In genomic region chr19:59346325-59346724, GRCm38 (mm10) we compare ENCODE assay signal across 8 mouse cellular contexts. TPM values are rescaled to one million over a fixed set of nuclear protein-coding genes. Genes with fewer than 3 reads are reported as not detected.
A peak's percentile ranks its signal among the peaks of the same experiment; 100 is the strongest.
DNase-seq lines count a peak whose midpoint lies in the region; ATAC-seq and TF ChIP-seq lines count a peak whose summit lies in the region.

No protein-coding gene starts in this region.

- DNase-seq in lung, adult 2 months: no peak
- DNase-seq in lung, postnatal 36 days: no peak
- DNase-seq in right cerebral cortex, postnatal 14 days: no peak
- DNase-seq in c-Kit-positive CD71-positive TER-119-positive erythroid progenitor cells, embryonic 14.5 days (ENCODE audit: low spot score): no peak
- no peak for DNase-seq in spleen, postnatal 36 days (ENCODE audit: low spot score in 2 of 2)

- peak overlapping the region; percentile 91 for H3K4me3 ChIP-seq in lung, adult 2 months (replicated peaks; ENCODE audit: extremely low read depth, low read depth, low read length)
- H3K4me3 ChIP-seq in embryonic facial prominence, embryonic 13.5 days: peak overlapping the region; percentile 93
- peak overlapping the region; percentile 97 for H3K4me3 ChIP-seq in intestine, embryonic 15.5 days (replicated peaks)
- H3K4me3 ChIP-seq in neural tube, embryonic 13.5 days: peak overlapping the region; percentile 79

- H3K27ac ChIP-seq in embryonic facial prominence, embryonic 13.5 days: peak overlapping the region; percentile 89
- peak overlapping the region; percentile 80 for H3K27ac ChIP-seq in intestine, embryonic 15.5 days
- peak overlapping the region; percentile 96 for H3K27ac ChIP-seq in neural tube, embryonic 13.5 days (replicated peaks)

- TF ChIP-seq POLR2A in lung, adult 2 months (IDR thresholded peaks at IDR 0.05; ENCODE audit: borderline replicate concordance, extremely low read depth, low read depth, low read length): no peak

- H3K4me2 ChIP-seq in embryonic facial prominence, embryonic 13.5 days: peak overlapping the region; percentile 99
- peak overlapping the region; percentile 95 for H3K4me2 ChIP-seq in intestine, embryonic 15.5 days (replicated peaks)
- peak overlapping the region; percentile 74 for H3K4me2 ChIP-seq in neural tube, embryonic 13.5 days

- H3K9ac ChIP-seq in embryonic facial prominence, embryonic 13.5 days: peak overlapping the region; percentile 88
- H3K9ac ChIP-seq in intestine, embryonic 15.5 days: peak overlapping the region; percentile 90
- peak overlapping the region; percentile 87 for H3K9ac ChIP-seq in neural tube, embryonic 13.5 days

- no peak for ATAC-seq in embryonic facial prominence, embryonic 13.5 days (ENCODE audit: insufficient number of reproducible peaks, insufficient read depth, low FRiP score, low TSS enrichment, low read depth)
- no peak for ATAC-seq in intestine, embryonic 15.5 days
- peak; percentile 9 for ATAC-seq in neural tube, embryonic 13.5 days (ENCODE audit: low read depth)

- 5% methylated on average over 11 of the region's 11 CpGs for WGBS in lung, adult 2 months
- 2% methylated on average over 11 of the region's 11 CpGs for WGBS in embryonic facial prominence, embryonic 13.5 days
- 3% methylated on average over 11 of the region's 11 CpGs for WGBS in intestine, embryonic 15.5 days
- WGBS in neural tube, embryonic 13.5 days: under 1% methylated on average over 11 of the region's 11 CpGs

- no peaks in the 10 kb centered on the region for H3K9me3 ChIP-seq in embryonic facial prominence, embryonic 13.5 days
- H3K9me3 ChIP-seq in intestine, embryonic 15.5 days: no peaks in the 10 kb centered on the region
- no peaks in the 10 kb centered on the region for H3K9me3 ChIP-seq in neural tube, embryonic 13.5 days

- H3K36me3 ChIP-seq in embryonic facial prominence, embryonic 13.5 days: no peaks in the 10 kb centered on the region
- no peaks in the 10 kb centered on the region for H3K36me3 ChIP-seq in intestine, embryonic 15.5 days
- H3K36me3 ChIP-seq in neural tube, embryonic 13.5 days: no peaks in the 10 kb centered on the region

- no peaks in the 10 kb centered on the region; the same call in 1 of the 2 replicates for H3K4me1 ChIP-seq in lung, adult 2 months (ENCODE audit: control insufficient read depth, insufficient read depth, low read length)
- H3K4me1 ChIP-seq in embryonic facial prominence, embryonic 13.5 days: peaks cover 20% of the 10 kb centered on the region
- 0 out of 2 replicates have a peak, but pooled peaks cover 7% of the 10 kb centered on the region for H3K4me1 ChIP-seq in intestine, embryonic 15.5 days (replicated peaks)
- peaks cover 42% of the 10 kb centered on the region for H3K4me1 ChIP-seq in neural tube, embryonic 13.5 days (replicated peaks)

- TF ChIP-seq CTCF in lung, adult 2 months (IDR thresholded peaks at IDR 0.05; ENCODE audit: insufficient read depth, low read length): no peak

- no peaks in the 10 kb centered on the region for H3K27me3 ChIP-seq in embryonic facial prominence, embryonic 13.5 days
- H3K27me3 ChIP-seq in intestine, embryonic 15.5 days (replicated peaks): no peaks in the 10 kb centered on the region
- H3K27me3 ChIP-seq in neural tube, embryonic 13.5 days: no peaks in the 10 kb centered on the region

RNA-seq across cellular contexts. Expression of gene Pdzd8, which starts 0.7 kb away (rescaled TPM):
- polyA plus RNA-seq in lung, adult 2 months (2012; rRNA removed): 10.0 and 12.3 TPM in 2 replicates
- polyA plus RNA-seq in embryonic facial prominence, embryonic 13.5 days (2015; fragmentation: Nextera tagmentation; extraction: Ambion mirVana): 11.4 and 13.2 TPM in 2 replicates
- 9.7 and 10.1 TPM in 2 replicates for polyA plus RNA-seq in intestine, embryonic 15.5 days (2015; fragmentation: Nextera tagmentation; extraction: Ambion mirVana)
- 10.4 and 10.9 TPM in 2 replicates for polyA plus RNA-seq in neural tube, embryonic 13.5 days (2015; fragmentation: Nextera tagmentation; extraction: Ambion mirVana)

RNA-seq across cellular contexts. Expression of gene Rps12-ps3, which starts 24.2 kb away (rescaled TPM):
- polyA plus RNA-seq in lung, adult 2 months (2012; rRNA removed): 1,993 and 2,492 TPM in 2 replicates
- polyA plus RNA-seq in embryonic facial prominence, embryonic 13.5 days (2015; fragmentation: Nextera tagmentation; extraction: Ambion mirVana): 10.4 and 79.9 TPM in 2 replicates
- polyA plus RNA-seq in intestine, embryonic 15.5 days (2015; fragmentation: Nextera tagmentation; extraction: Ambion mirVana): 19.1 and 28.7 TPM in 2 replicates
- 4.9 and 12.1 TPM in 2 replicates for polyA plus RNA-seq in neural tube, embryonic 13.5 days (2015; fragmentation: Nextera tagmentation; extraction: Ambion mirVana)

Comparison
In these comparisons a context has a peak if more than half of its experiments do, and no peak if none do; other contexts are left out.
1. RNA of gene Rps12-ps3, which starts 24.2 kb away (polyA plus RNA-seq): 1,993 to 2,492 TPM in lung, adult 2 months; 19.1 to 28.7 TPM in intestine, embryonic 15.5 days, 4.9 to 12.1 TPM in neural tube, embryonic 13.5 days and 10.4 to 79.9 TPM in embryonic facial prominence, embryonic 13.5 days; every median in the first group is over 10 times any median in the second.
2. Peak in every context shown above with its lines, with median percentiles within 50 percentile points of each other: H3K4me3 ChIP-seq, H3K27ac ChIP-seq, H3K4me2 ChIP-seq and H3K9ac ChIP-seq.